Mouse (Mus musculus): ENCODE measurements around the gene Grb2.

Grb2 gene

DNA sequence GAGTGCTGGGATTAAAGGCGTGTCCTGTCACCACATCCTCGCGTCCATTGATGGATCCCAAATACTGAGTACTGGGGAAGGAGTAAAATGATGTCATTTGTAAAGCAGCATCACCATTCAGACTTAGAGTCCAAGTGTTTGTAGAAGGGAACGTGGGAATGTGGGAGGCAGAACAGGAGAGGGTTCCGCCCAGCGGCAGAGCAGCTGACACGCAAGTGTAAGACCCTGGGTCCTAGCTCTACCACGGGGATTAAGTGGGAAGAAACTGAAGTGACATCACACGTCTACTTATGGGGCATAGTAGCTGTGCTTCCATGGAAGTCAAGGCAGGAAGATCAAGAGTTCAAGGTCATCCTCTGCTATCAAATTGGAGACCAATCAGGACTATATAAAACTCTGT is 2.7 kb upstream of the Grb2 start:
- no peak for DNase-seq

DNA sequence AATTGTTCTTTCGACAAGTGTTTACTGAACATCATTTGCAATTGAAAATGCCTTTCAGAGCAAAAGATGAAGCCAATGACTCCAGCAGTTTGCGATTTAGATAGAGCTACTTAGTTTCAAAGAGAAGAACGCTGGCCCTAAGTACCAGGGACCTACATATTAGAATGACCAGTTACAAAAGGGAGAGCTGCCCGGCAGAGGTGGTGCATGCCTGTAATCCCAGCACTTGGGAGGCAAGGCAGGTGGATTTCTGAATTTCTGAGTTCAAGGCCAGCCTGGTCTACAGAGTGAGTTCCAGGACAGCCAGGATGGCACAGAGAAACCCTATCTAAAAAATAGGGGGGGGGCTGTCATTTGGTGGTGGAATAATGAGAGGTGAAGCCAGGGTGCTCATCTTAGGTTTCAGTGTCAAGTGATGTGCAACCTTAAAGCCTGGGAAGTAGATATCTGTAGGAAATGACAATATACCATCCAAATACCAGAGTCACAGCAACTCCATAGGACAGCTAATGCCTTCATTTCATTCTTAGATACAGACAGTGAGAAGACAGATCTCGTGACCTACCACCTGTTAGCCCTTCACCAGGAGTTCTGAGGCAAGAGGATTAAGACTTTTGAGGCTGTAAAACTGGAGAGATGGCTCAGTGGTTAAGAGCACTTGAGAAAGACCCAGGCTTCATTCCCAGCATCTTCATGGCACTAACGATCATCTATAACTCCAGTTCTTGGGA is 1.6 kb upstream of the Grb2 start:
- no peak for DNase-seq

DNA sequence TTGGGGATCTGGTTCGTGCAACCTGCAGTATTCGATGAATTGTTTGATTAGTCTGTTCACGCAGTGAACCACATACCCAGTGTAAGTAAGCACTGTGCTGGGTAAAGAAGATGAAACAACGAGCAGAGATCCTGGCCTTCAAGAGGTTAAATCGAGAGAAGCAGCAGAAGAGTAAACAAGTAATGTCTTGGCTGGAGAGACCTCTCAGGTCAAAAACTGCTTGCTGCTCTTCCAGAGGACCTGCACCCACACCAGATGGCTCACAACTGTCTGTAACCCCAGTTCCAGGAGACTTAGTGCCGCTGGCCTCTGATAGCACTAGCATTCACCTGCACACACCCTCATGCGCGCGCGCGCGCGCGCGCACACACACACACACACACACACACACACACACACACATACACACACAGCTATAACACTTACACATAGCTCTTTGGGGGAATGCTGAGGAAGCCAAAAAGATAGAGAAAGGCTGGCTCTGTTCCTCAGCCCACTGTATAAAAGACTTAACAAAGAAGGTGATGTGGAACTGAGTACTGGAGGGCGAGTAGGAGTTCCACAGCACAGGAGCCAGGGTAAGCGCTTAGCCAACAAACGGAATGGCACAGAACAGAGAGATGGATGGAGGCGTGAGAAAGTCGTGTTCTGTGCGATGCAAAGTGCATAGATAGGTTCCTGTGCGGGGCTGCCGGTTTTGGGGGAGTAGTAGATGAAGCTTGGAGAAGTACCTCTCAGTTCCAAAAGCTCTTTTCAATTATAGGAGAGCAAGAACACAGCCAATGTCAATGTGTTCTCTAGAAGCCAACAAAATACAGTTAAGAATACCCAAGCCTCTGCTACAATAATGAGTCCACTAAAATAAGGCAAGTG is 795 bp upstream of the Grb2 start:
- DNase-seq, result no peak

DNA sequence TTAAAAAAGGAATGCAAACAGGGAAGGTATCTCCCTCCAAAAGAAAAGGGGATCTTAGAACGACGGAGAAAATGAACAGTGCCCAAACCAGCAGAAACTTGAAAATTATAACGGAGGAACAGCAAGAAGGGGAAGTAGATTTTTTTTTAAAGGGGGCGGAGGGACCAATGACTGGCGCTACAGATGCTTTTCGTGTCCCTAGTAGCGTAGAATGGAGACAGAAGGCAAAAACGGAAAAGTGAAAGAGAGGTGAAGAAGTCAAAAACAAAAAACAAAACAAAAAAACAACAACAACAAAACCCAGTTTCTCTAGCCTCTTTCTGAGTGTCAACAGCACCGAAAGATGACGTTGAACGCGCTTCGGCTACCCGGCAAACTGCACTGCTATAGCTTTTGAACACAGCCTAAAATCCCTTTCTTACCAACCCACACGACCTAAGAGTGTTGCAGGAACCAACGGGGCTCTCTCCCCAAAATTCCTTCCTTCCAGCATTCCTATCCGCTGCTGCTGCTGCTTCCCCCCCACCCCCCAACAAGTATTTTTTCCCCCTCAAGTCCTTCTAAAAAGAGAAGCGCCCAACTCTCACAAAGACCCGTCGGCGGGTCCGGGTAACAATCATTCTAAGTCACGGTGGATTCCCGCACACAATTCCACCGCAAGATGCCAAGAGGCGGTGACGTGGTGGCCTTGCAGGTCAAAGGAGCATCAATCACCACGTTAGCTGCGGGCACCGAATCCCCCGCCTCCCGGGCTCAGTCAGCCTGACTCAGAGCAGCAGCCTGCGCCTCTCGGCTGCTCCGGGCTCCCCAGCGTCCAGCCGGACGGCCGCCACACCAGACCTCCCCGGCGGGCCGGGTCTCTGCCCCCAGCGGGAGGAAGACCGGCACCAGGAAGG is 836 bp downstream of the Grb2 start:
- DNase-seq, result peak; percentile 61

DNA sequence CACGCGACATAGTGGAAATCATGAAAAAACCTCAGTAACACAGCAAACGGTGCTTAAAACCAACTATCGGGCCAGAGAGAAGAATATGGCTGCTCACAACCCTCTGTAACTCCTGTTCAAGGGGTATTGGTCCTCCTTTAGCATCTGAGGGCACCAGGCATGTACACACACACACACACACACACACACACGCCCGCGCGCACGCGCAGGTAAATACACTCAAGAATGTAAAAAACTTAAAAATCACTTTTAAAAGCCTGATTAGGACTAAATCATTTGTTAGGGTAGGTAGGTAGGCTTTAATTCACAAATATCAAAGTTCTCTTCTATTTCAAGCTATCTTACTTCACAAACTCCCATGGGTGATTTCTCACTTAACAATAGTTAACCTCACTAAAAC is 1.8 kb downstream of the Grb2 start:
- no peak for DNase-seq

DNA sequence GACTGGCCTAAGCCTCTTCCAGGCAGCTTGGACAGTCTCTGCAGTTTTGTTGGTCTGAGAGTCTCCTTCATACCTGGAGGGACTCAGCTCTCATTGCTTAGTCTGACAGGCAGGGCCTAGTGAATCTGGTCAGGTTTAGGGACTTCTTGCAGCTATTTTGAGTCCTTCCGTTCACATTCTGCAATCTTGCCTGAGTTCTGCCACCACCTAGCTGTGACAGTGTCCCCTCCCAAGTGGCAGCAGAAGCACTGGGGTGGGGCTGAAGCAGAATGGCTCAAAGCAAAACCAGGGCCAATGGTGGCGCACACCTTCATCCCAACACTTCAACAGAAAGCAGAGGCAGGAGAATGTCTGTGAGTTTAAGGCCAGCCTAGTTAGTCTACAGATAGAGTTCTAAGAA is 2.8 kb downstream of the Grb2 start:
- DNase-seq, result no peak

DNA sequence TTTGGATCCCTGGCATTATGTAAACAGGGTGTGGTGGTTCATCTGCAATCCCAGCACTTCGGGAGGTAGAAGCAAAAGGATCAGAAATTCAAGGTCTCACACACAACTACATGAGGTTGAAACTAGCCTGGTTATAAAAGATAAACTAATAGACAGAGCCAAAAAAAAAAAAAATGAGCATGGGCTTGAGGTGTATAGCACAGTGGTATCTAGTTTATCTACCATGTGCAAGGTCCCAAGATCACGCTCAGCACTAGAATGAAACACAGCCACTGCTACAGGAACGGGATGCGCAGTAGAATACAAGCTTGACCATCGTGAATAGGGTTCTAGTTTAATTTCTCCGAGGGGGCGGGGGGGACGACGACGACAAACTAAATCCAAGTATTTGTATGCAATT is 3.7 kb downstream of the Grb2 start:
- DNase-seq, result no peak

DNA sequence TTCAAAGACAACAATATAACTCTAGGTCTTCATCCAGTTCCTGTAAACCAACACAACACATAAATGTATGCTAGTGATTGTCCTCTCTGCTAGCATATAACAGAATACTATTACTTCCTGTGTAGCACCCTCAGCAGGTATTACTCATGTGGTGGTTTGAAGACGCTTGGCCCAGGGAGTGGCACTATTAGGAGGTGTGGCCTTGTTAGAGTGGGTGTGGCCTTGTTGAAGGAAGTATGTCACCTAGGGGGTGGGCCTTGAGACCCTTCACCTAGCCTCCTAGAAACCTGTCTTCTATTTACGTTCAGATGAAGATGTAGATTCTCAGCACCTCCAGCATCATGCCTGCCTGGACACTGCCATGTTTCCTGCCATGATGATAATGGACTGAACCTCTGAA is 4.9 kb downstream of the Grb2 start:
- no peak for DNase-seq

DNA sequence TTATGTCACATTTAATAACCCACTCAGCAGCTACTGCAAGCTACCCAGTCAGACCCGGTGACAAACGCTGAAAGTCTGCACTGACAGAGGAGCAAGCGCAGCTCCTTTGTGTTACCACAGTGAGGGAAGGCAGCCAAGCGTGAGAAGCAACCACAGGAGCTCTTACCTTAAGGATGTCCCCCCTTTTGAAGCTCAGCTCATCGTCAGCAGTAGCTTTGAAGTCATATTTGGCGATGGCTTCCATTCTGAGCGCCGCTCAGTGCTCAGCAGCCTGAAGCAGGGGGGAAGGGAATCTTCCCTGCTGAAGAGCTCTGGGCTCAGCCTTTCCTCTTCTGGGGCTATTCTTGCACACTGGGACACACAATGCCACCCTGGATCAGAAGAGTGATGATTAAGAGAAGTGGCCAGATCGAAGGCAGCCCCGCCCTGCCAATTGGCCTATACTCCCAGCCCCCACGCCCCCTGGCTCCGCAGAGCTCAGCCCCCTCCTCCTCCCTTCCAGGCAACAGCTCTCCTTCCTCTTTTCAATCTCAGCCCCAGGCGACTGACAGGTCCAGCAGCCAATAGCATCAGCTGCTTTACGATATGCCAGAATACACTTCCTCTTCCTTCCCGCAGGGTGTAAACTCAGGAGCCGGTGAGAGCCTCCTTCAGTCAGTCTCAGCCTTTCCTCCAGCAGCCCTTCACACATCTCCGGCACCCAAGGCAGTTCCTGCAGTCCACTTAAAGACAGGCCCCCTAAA is 9.2 kb downstream of the Grb2 start:
- peak; percentile 98 for DNase-seq

DNA sequence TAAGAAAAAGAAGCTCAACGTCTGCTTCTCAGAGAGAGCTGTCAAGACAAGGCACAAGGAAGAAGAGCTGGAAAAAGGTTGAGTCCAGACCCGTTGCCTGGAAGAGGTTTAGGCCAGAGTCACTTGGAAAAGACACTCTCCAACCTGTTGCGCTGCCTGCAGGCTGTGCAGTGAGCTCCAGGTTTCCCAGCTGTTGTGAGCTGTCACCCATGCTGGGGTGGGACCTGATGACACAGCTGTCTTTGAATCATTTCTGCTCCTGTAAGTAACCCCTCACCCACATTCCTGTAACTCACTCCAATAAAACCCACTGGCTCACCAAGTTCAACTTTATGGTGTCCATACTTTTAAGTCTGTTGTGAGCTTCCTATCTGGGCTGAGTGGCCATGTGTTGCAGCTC is 10.7 kb downstream of the Grb2 start:
- DNase-seq, result no peak

DNA sequence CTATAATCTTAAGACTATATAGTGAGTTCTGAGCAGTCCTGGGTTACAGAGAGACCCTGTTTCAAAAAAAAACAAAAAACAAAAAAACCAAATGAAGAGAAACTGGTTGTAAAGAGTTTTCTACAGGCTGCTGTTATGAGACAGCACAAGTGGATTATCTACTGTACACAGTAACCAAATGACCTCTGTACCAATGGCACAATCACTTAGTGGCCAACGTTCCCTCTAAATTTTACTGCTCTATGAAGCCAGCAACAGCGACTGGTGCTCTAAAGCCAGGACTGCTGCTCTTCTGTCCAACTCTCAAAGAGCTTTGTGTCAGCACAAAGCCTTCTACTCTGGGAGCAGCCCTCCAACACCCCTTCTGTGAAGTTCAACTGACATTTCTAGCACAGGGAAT is 11.3 kb downstream of the Grb2 start:
- no peak for DNase-seq

DNA sequence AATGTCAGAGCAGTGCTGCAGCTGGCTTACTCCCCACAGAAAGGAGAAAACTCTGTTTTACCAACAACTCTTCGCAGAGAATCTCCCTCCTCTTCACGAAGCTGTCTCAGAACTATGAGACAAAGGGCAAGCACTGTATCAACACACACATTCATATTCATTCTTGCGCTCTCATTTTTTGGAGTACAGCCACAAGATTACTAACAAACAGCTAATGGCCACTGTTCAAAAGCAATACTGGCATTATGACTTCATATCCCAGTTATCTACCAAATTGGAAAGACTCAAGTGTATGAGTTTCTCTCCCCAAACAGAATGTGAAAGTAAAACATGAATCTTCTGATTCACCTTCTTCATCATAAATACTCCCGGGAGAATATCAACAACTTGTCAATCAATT is 11.9 kb downstream of the Grb2 start:
- DNase-seq, result no peak

DNA sequence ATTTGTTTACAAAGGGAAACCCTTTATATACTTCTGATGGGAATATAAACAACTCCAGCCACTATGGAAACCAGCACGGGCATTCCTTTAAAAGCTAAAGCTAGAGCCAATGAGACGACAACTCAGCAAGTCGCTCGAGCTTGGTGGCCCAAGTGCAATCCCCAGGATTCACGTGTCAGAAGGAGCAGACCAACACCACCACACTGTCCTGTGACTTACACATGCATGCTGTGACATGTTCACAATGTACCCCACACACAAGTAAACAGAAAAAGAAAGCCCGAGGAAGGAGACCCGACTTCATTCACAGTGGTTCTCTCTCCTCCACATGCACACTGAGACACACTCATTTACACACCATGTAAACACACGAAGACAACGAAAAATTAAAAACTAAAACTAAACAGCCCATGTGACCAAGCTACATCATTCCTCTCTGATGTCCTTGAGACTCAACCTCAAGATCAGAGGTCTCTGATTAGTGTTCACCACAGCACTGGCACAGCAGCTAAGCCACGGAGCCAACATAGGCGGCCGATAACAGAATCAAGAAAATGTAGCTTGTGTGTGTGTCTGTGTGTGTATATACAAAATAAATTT is 14.3 kb downstream of the Grb2 start:
- DNase-seq, result no peak

DNA sequence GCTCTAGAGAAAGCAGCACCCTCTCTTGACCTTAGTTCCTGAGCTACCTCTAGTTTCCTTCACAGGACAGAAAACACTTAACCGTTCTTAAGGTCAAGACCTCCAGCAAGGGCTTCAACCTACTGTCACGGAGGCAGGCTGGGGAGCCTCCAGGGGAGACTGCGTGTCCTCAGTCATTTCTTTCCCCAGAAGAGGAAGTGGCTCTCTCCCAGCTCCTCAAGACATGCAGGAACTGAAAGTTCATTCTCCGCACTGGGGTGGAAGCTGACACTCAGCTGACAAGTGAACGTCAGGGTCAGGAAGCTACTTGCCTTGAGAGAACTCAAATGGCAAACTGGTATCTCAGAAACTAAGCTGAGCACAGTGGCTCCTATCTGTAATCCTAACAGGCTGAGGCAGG is 15.6 kb downstream of the Grb2 start:
- no peak for DNase-seq

DNA sequence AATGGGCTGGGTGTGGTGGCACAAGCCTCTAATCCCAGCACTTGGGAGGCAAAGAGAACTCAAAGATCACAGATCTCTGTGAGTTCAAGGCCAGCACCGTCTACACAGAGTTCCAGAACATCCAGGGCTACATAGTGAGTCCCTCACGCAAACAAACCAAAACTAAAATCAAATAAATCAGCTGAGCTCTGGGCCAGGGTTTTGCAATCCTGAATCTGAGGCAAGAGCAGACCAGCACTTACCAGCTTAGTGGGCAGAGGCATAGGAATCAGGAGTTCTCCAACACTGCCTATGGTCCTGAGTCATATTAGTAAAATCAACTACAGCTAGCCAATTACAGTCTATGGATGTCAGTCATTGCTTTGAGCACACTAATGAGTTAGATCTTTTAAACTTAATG is 16.4 kb downstream of the Grb2 start:
- no peak for DNase-seq

DNA sequence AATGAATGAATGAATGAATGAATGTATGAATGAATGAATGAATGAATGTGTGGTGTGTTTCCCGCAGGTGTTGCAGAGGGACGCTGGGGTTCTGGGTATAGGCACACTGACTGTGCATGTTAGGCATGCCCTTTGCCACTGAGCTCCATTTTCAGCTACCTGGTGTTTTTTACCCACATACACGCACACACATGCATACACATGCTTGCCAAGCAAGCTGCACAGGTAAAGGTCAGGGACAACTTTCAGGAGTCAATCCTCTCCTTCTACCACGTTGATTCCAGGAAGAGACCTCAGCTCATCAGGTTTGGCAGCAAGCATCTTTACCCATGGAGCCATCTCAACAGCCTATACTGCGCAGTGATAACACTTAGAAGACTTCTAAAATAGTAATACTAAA is 16.9 kb downstream of the Grb2 start:
- no peak for DNase-seq

DNA sequence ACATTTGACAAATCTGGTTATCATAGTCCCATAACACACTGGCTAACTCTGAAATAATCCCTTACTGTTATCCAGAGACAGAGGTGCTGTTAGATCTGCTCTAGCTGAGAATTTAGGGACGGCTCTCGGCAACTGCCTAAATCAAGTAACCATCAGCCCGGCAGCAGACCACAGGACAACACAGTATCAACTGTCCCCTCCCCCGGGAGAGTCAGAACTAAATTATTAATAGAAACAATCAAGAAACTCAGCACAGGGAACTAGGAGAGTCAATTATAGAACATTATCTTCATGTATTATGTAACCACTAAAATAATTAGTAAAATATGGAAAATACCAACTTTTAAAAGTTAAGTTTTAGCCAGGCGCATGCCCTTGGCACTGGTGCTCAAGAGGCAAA is 17.4 kb downstream of the Grb2 start:
- DNase-seq, result no peak

DNA sequence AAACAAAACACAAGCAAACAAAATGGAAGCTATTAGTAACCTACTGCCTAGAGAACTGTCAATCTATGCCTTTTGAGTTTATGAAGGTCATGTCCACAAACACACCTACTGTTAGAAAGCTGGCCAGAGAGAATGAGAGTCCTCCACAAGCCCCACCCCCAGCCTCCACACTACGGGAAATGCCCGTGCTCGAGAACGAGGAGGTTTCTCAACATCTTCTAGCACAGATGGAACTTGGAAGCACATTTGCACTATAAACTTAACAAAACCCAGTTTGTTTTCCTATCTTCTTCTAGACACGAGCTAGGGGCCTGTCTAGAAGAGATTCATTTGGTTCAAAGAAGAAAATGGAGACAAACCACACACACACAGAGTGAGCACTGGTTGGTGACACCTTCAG is 18.0 kb downstream of the Grb2 start:
- DNase-seq, result no peak

DNA sequence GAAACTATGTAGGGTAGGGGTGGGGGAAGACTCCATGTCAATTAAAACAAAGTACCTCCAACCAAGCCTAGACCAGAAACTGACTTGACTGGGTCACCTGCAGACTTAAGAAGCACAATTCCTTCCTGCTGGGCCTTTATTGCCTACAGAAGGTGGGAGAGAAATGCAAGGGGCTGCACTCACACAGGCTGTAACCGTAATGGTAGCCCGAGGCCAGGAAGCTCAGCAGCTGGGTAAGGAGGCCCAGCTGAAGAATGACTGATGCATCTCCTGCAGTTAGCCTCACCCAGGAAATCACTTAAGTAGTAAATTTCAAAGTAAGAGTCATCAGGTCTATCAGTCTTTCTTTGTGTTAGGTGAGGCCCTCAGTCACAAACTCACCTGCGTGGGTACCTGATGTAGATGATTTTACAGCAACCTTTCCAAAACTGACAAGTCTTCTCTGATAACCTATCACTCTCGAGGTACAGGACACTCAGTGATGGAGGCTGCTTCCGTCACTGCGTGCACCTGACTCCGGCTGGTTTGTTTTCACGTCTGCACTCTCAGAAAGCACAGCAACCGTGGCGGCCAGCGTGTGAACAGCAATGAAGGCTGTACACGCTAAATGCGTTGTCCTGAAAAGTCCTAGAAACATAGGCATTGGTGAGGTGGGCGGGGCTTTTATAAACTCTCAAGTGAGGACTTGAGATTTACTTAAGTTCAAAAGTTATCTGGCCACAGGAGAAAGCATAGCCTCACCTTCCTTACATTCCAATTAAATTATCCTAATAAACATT is 19.1 kb downstream of the Grb2 start:
- no peak for DNase-seq

DNA sequence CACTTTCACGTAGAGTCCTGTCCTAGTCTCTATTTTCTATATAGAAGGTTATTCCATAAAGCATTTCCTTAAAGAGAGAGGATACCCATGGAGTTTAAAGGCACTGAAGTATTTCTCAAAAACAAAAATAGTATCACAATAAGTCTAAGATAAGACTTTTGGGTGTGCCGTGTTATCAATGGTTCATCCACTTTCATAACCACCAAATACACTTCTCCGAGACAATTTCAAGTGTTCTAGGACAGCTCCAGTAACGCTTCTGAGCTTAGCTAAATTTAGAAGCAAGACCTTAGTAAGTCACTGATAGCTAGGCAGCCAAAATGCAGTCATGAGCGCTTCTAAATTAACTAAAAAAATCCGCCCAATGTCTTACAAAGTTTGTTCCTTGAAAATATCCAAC is 22.0 kb downstream of the Grb2 start:
- no peak for DNase-seq

DNA sequence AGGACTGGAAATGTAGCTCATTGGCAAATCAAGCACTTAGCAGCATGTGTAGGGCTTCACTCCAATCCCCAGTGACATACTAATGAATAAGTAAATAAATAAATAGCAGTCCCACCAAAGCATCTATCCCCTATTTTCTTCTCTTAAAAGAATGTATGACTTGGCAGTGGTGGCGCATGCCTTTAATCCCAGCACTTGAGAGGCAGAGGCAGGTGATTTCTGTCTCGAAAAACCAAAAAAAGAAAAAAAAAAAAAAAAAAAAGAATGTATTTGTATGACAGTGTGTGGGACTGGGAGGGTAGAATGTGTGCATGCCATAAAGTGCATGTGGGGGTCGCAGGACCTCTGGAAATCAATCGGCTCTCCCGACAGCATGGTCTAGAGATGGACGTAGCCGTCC is 22.4 kb downstream of the Grb2 start:
- DNase-seq, result no peak

DNA sequence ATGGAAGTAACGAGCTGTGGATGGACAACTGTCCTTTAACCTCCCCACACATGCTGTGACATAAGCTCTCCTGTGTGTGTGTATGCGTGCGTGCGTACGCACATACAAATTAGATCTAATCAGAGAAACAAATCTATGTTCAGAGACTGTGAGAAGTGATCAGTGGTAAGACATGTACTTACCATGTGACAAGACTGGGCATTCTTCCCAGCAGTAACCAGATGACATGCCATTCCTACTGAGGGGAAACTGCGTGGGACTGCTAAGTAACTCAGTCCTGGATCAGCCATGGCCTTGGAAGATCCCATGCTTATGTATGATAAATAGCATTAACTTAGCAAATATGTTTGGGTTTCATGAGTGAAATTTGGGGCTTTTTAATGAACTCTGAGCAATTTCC is 23.5 kb downstream of the Grb2 start:
- DNase-seq, result peak; percentile 7

Measured in retina, postnatal 1 day (tissue).